In genomic region chr6:17559657-17560056, GRCm38 (mm10) we compare ENCODE assay signal across 12 mouse cellular contexts.
DNase-seq lines count a peak whose midpoint lies in the region; ATAC-seq lines count a peak whose summit lies in the region.
"Had no signal": no experiment of that assay in that cellular context is flagged by ENCODE, and none has a peak within 500 bp of the region (broad histone marks: within the 10 kb centered on the region; RNA-seq: fewer than 3 reads in every experiment).

No protein-coding gene starts in this region.

- H3K4me1 ChIP-seq in heart, embryonic 12.5 days (replicated peaks): 0 out of 2 replicates have a peak, but pooled peaks cover 4% of the 10 kb centered on the region
- 0 out of 2 replicates have a peak, but pooled peaks cover 6% of the 10 kb centered on the region for H3K4me1 ChIP-seq in intestine, embryonic 15.5 days (replicated peaks)
- peaks cover 9% of the 10 kb centered on the region for H3K4me1 ChIP-seq in forebrain, embryonic 12.5 days

- H3K4me2 ChIP-seq in heart, embryonic 12.5 days: no peak overlapping the region
- no peak overlapping the region for H3K4me2 ChIP-seq in intestine, embryonic 15.5 days (replicated peaks)
- no peak overlapping the region for H3K4me2 ChIP-seq in forebrain, embryonic 12.5 days
- H3K4me2 ChIP-seq: hindbrain, embryonic 12.5 days; liver, embryonic 11.5 days; neural tube, embryonic 13.5 days had no signal

- WGBS in heart, embryonic 12.5 days: 78% methylated on average over 4 of the region's 4 CpGs
- 49% methylated on average over 4 of the region's 4 CpGs for WGBS in intestine, embryonic 15.5 days
- 22% methylated on average over 4 of the region's 4 CpGs for WGBS in large intestine, adult 2 months
- WGBS in forebrain, embryonic 12.5 days: 87% methylated on average over 4 of the region's 4 CpGs

- no peak overlapping the region for H3K27ac ChIP-seq in heart, embryonic 12.5 days (ENCODE audit: poor library complexity, severe bottlenecking)
- no peak overlapping the region for H3K27ac ChIP-seq in intestine, embryonic 15.5 days
- no peak overlapping the region for H3K27ac ChIP-seq in forebrain, embryonic 12.5 days
- H3K27ac ChIP-seq: heart, adult 2 months; hindbrain, embryonic 12.5 days; neural tube, embryonic 13.5 days had no signal

- H3K27me3 ChIP-seq in heart, embryonic 12.5 days (replicated peaks): peaks cover 3% of the 10 kb centered on the region; the same call in 1 of the 2 replicates
- no peaks in the 10 kb centered on the region for H3K27me3 ChIP-seq in intestine, embryonic 15.5 days (replicated peaks)
- H3K27me3 ChIP-seq in forebrain, embryonic 12.5 days: no peaks in the 10 kb centered on the region

- DNase-seq in heart, postnatal 4 days: peak; percentile 23
- DNase-seq in gastrocnemius, adult 18-20 months (ENCODE audit: low spot score): peak; percentile 20
- peak; percentile 86 for DNase-seq in large intestine, adult 2 months (ENCODE audit: low read depth, low spot score)
- DNase-seq in cerebellum, adult 8-10 months: no peak
- DNase-seq in right cerebral cortex, postnatal 10 days (ENCODE audit: low spot score in 2 of 2): no peak
- DNase-seq: heart, adult 2 months had no signal

- H3K9me3 ChIP-seq in heart, embryonic 12.5 days (replicated peaks): no peaks in the 10 kb centered on the region
- no peaks in the 10 kb centered on the region for H3K9me3 ChIP-seq in intestine, embryonic 15.5 days
- no peaks in the 10 kb centered on the region for H3K9me3 ChIP-seq in forebrain, embryonic 12.5 days
- H3K9me3 ChIP-seq: hindbrain, embryonic 12.5 days; neural tube, embryonic 13.5 days had no signal

- no peaks in the 10 kb centered on the region for H3K36me3 ChIP-seq in heart, embryonic 12.5 days
- H3K36me3 ChIP-seq in intestine, embryonic 15.5 days: no peaks in the 10 kb centered on the region
- H3K36me3 ChIP-seq in forebrain, embryonic 12.5 days (replicated peaks): no peaks in the 10 kb centered on the region
- H3K36me3 ChIP-seq: hindbrain, embryonic 12.5 days; neural tube, embryonic 13.5 days had no signal

- no peak overlapping the region for H3K4me3 ChIP-seq in heart, embryonic 12.5 days
- H3K4me3 ChIP-seq in intestine, embryonic 15.5 days (replicated peaks): no peak overlapping the region
- no peak overlapping the region for H3K4me3 ChIP-seq in forebrain, embryonic 12.5 days (replicated peaks)
- H3K4me3 ChIP-seq: heart, adult 2 months; hindbrain, embryonic 12.5 days; neural tube, embryonic 13.5 days had no signal

- no peak overlapping the region for H3K9ac ChIP-seq in heart, embryonic 12.5 days
- H3K9ac ChIP-seq in intestine, embryonic 15.5 days: no peak overlapping the region
- no peak overlapping the region for H3K9ac ChIP-seq in forebrain, embryonic 12.5 days
- H3K9ac ChIP-seq: hindbrain, embryonic 12.5 days; neural tube, embryonic 13.5 days had no signal

- no peak for ATAC-seq in heart, embryonic 12.5 days (ENCODE audit: insufficient number of reproducible peaks, low FRiP score)
- peak; percentile 93 for ATAC-seq in intestine, embryonic 15.5 days
- no peak for ATAC-seq in forebrain, embryonic 12.5 days (ENCODE audit: low FRiP score)

Comparison
In these comparisons a context has a peak if more than half of its experiments do, and no peak if none do; other contexts are left out.
1. DNase-seq: peak in heart, postnatal 4 days (single experiment), gastrocnemius, adult 18-20 months (single experiment) and large intestine, adult 2 months (single experiment); none in cerebellum, adult 8-10 months (single experiment) and right cerebral cortex, postnatal 10 days (0 of 2).